Mouse (Mus musculus) heart, embryonic 16.5 days (tissue): ENCODE measurements around the gene Prkce. TPM values are rescaled to one million over a fixed set of nuclear protein-coding genes. Genes with fewer than 3 reads are reported as not detected.

ENCODE experiments used
- ATAC-seq: fragments of 200-750 bp; cut with Nextera tagmentation; replicated peaks from 2 replicates; pipeline ENCODE4 v1.8.0; 2017; ENCODE audit warnings: moderate number of reproducible peaks; ENCODE audit not compliant: insufficient read depth, low FRiP score; ENCODE audit errors: extremely low read depth
- H3K27ac ChIP-seq: fragments of 300-500 bp; sonication (generic); 2 replicates; pipeline ENCODE4 v1.5.1; 2014; ENCODE audit warnings: mild to moderate bottlenecking, low read length, control low read depth, moderate library complexity
- H3K27me3 ChIP-seq: fragments of 300-500 bp; sonication (generic); 2 replicates; pipeline ENCODE4 v1.6.1; 2014; ENCODE audit warnings: low read length, mixed read lengths; ENCODE audit not compliant: control insufficient read depth, insufficient read depth
- H3K36me3 ChIP-seq: fragments of 300-500 bp; sonication (generic); 2 replicates; pipeline ENCODE4 v1.6.1; 2014; ENCODE audit not compliant: control insufficient read depth, insufficient read depth
- H3K4me1 ChIP-seq: fragments of 300-500 bp; sonication (generic); 2 replicates; pipeline ENCODE4 v1.6.1; 2014; ENCODE audit warnings: low read length, mixed read lengths; ENCODE audit not compliant: control insufficient read depth, insufficient read depth
- H3K4me2 ChIP-seq: fragments of 300-500 bp; sonication (generic); 2 replicates; pipeline ENCODE4 v1.6.1; 2014; ENCODE audit warnings: low read depth, mild to moderate bottlenecking, control low read depth, low read length
- H3K4me3 ChIP-seq: fragments of 300-500 bp; sonication (generic); 2 replicates; pipeline ENCODE4 v1.5.1; 2014; ENCODE audit warnings: mild to moderate bottlenecking, control low read depth, low read length
- H3K9ac ChIP-seq: fragments of 300-500 bp; sonication (generic); 2 replicates; pipeline ENCODE4 v1.6.1; 2014; ENCODE audit warnings: low read length, control low read depth
- H3K9me3 ChIP-seq: fragments of 300-500 bp; sonication (generic); replicated peaks from 2 replicates; pipeline ENCODE4 v1.6.1; 2016; ENCODE audit warnings: low read length; ENCODE audit not compliant: control insufficient read depth
- WGBS: fragments of 180-500 bp; shearing (Covaris S2); extraction: QIAGEN DNeasy Blood & Tissue Kit; methylation state at CpG from one replicate; pipeline ENCODE4 v1.1.7; 2014; 5-methylcytosine and 5-hydroxymethylcytosine counted together
- polyA plus RNA-seq: library from polyadenylated mRNA; unstranded; fragments of >200 nt; fragmentation: Nextera tagmentation; extraction: Ambion mirVana; gene quantifications from 2 replicates; pipeline ENCODE4 v1.2.1, GENCODE M21; 2015

Gene Prkce
- polyA plus RNA-seq, 1 experiment from 2014 or later = 6.0 TPM

- no peaks in the 10 kb centered on the region for H3K9me3 ChIP-seq
- H3K4me2 ChIP-seq = no peak overlapping the region
- no peak overlapping the region for H3K9ac ChIP-seq
- WGBS = 76% methylated on average over 8 of the region's 8 CpGs
- no peak for ATAC-seq
- H3K27ac ChIP-seq = no peak overlapping the region
- H3K27me3 ChIP-seq = no peaks in the 10 kb centered on the region
- peaks cover 46% of the 10 kb centered on the region for H3K4me1 ChIP-seq
- H3K36me3 ChIP-seq = no peaks in the 10 kb centered on the region
- H3K4me3 ChIP-seq = no peak overlapping the region
Measured at GRCm38 (mm10) chr17:86331835-86332234, 164.2 kb downstream of the Prkce start.

GRCm38 (mm10) chr17:86334990-86335389 is 167.4 kb downstream of the Prkce start:
- WGBS = 46% methylated on average over 4 of the region's 4 CpGs
- Histone ChIP-seq H3K4me3 (no peak overlapping the region), H3K27ac (peak overlapping the region; percentile 67), H3K4me1 (peaks cover 27% of the 10 kb centered on the region), H3K27me3 (no peaks in the 10 kb centered on the region), H3K4me2 (no peak overlapping the region), H3K36me3 (no peaks in the 10 kb centered on the region), H3K9ac (no peak overlapping the region), H3K9me3 (no peaks in the 10 kb centered on the region)
- peak; percentile 78 for ATAC-seq

- Histone ChIP-seq H3K36me3 (no peaks in the 10 kb centered on the region), H3K9ac (no peak overlapping the region), H3K27ac (peak overlapping the region; percentile 44), H3K4me2 (no peak overlapping the region), H3K4me3 (no peak overlapping the region), H3K9me3 (no peaks in the 10 kb centered on the region), H3K4me1 (peaks cover 21% of the 10 kb centered on the region), H3K27me3 (no peaks in the 10 kb centered on the region)
- no peak for ATAC-seq
- 54% methylated on average over 4 of the region's 4 CpGs for WGBS
Measured at GRCm38 (mm10) chr17:86336652-86337073, 169.1 kb downstream of the Prkce start.

GRCm38 (mm10) chr17:86337076-86337475 is 169.5 kb downstream of the Prkce start:
- Histone ChIP-seq H3K4me2 (no peak overlapping the region), H3K9me3 (no peaks in the 10 kb centered on the region), H3K4me3 (no peak overlapping the region), H3K27ac (peak overlapping the region; percentile 12; the same call in 1 of the 2 replicates), H3K36me3 (no peaks in the 10 kb centered on the region), H3K9ac (no peak overlapping the region), H3K27me3 (no peaks in the 10 kb centered on the region), H3K4me1 (peaks cover 21% of the 10 kb centered on the region)
- WGBS = 61% methylated on average over 3 of the region's 3 CpGs
- 0 out of 2 replicates have a peak, but pooled peaks have one; percentile 10 for ATAC-seq

GRCm38 (mm10) chr17:86338328-86338727 is 170.7 kb downstream of the Prkce start:
- Histone ChIP-seq H3K4me2 (no peak overlapping the region), H3K36me3 (no peaks in the 10 kb centered on the region), H3K4me1 (peaks cover 21% of the 10 kb centered on the region), H3K9ac (no peak overlapping the region), H3K9me3 (no peaks in the 10 kb centered on the region), H3K4me3 (no peak overlapping the region), H3K27ac (no peak overlapping the region), H3K27me3 (no peaks in the 10 kb centered on the region)
- ATAC-seq = no peak
- 61% methylated on average over 5 of the region's 5 CpGs for WGBS

- 39% methylated on average over 8 of the region's 8 CpGs for WGBS
- no peak overlapping the region for H3K9ac ChIP-seq
- no peaks in the 10 kb centered on the region for H3K36me3 ChIP-seq
- H3K27me3 ChIP-seq = no peaks in the 10 kb centered on the region
- no peak for ATAC-seq
- no peaks in the 10 kb centered on the region for H3K9me3 ChIP-seq
- H3K27ac ChIP-seq = no peak overlapping the region
- no peak overlapping the region for H3K4me3 ChIP-seq
- peaks cover 12% of the 10 kb centered on the region for H3K4me1 ChIP-seq
- no peak overlapping the region for H3K4me2 ChIP-seq
Measured at GRCm38 (mm10) chr17:86344032-86344431, 176.4 kb downstream of the Prkce start.

- WGBS = 92% methylated on average over 22 of the region's 22 CpGs
- Histone ChIP-seq H3K4me1 (peaks cover 15% of the 10 kb centered on the region), H3K9ac (no peak overlapping the region), H3K4me2 (no peak overlapping the region), H3K27ac (no peak overlapping the region), H3K4me3 (no peak overlapping the region), H3K36me3 (no peaks in the 10 kb centered on the region), H3K9me3 (no peaks in the 10 kb centered on the region), H3K27me3 (no peaks in the 10 kb centered on the region)
- ATAC-seq = no peak
Measured at GRCm38 (mm10) chr17:86345234-86346005, 177.8 kb downstream of the Prkce start.

- WGBS = 55% methylated on average over 3 of the region's 3 CpGs
Measured at GRCm38 (mm10) chr17:86350236-86350635, 182.7 kb downstream of the Prkce start.

GRCm38 (mm10) chr17:86350791-86351261 is 183.2 kb downstream of the Prkce start:
- peak; percentile 62; the same call in 1 of the 2 replicates for ATAC-seq
- 31% methylated on average over 12 of the region's 12 CpGs for WGBS
- peak overlapping the region; percentile 21; the same call in 1 of the 2 replicates for H3K9ac ChIP-seq

More at GRCm38 (mm10) chr17:86350236-86350635, 182.7 kb downstream of the Prkce start:
- H3K4me3 ChIP-seq = peak overlapping the region; percentile 9; the same call in 1 of the 2 replicates
- H3K4me2 ChIP-seq = peak overlapping the region; percentile 56
- no peaks in the 10 kb centered on the region for H3K27me3 ChIP-seq
- no peaks in the 10 kb centered on the region for H3K9me3 ChIP-seq
- H3K36me3 ChIP-seq = no peaks in the 10 kb centered on the region
- 0 out of 2 replicates have a peak overlapping the region, but pooled peaks have one; percentile 21 for H3K9ac ChIP-seq
- peak; percentile 40; the same call in 1 of the 2 replicates for ATAC-seq
- H3K27ac ChIP-seq = peak overlapping the region; percentile 80
- H3K4me1 ChIP-seq = peaks cover 45% of the 10 kb centered on the region

More at GRCm38 (mm10) chr17:86350791-86351261, 183.2 kb downstream of the Prkce start:
- H3K36me3 ChIP-seq = no peaks in the 10 kb centered on the region
- H3K4me1 ChIP-seq = peaks cover 47% of the 10 kb centered on the region
- H3K27ac ChIP-seq = peak overlapping the region; percentile 80
- peak overlapping the region; percentile 9 for H3K4me3 ChIP-seq
- H3K4me2 ChIP-seq = peak overlapping the region; percentile 56
- H3K27me3 ChIP-seq = no peaks in the 10 kb centered on the region
- H3K9me3 ChIP-seq = no peaks in the 10 kb centered on the region
